Mouse (Mus musculus) liver, embryonic 14.5 days (tissue): ENCODE measurements around the gene Kdm4b.

Experiments
- CTCF ChIP-seq: IDR thresholded peaks from 2 replicates; pipeline ENCODE4 v1.5.1; 2016; ENCODE audit warnings: antibody characterized with exemption, low read depth, control low read depth
- EP300 ChIP-seq: IDR thresholded peaks from 2 replicates; pipeline ENCODE4 v1.6.1; 2016; ENCODE audit warnings: antibody characterized with exemption, low read depth

DNA sequence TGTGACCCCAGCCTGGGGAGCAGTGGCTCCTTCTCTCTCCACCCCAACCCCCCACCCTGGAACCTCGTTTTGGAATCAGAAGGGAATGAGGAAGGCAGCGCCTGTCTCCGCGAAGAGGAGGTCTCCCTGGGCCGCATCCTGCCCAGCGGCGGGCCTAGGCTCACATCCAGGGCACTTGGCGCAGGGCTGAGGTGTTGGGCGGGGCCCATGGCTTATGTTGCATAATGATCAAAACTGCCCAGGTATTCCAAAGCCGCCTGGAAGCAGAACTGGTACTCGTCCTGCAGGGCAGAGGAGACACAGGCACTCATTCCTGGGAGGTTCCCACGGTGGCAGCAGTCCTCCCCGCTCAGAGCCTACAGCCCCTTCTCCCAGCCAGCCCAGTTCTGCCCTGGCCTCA lies 87.3 kb downstream of the Kdm4b start:
- TF ChIP-seq CTCF (no peak), EP300 (no peak)
